Comparison of ENCODE assay signal across 8 mouse cellular contexts in genomic region chr13:94062349-94063111, GRCm38 (mm10). TPM values are rescaled to one million over a fixed set of nuclear protein-coding genes. Genes with fewer than 3 reads are reported as not detected.
DNase-seq lines count a peak whose midpoint lies in the region; ATAC-seq and TF ChIP-seq lines count a peak whose summit lies in the region.

No protein-coding gene starts in this region.

- no peaks in the 10 kb centered on the region for H3K9me3 ChIP-seq in neural tube, embryonic 12.5 days
- no peaks in the 10 kb centered on the region for H3K9me3 ChIP-seq in hindbrain, embryonic 16.5 days (ENCODE audit: control insufficient read depth, low read length)
- no peaks in the 10 kb centered on the region for H3K9me3 ChIP-seq in liver, embryonic 13.5 days (replicated peaks)

- no peak for ATAC-seq in neural tube, embryonic 12.5 days (ENCODE audit: low FRiP score, low read depth)
- 0 out of 2 replicates have a peak, but pooled peaks have one; percentile 38 for ATAC-seq in hindbrain, embryonic 16.5 days
- no peak for ATAC-seq in liver, embryonic 13.5 days (ENCODE audit: low read depth)

- DNase-seq in neural tube, embryonic 10.5 days (ENCODE audit: extremely low spot score, low spot score) = no peak
- DNase-seq in liver, embryonic 13.5 days = no peak
- no peak for DNase-seq in cerebellum, postnatal 4 days (ENCODE audit: low spot score in 2 of 2)
- no peak for DNase-seq in natural killer cell, adult 2 months (ENCODE audit: low spot score in 2 of 2)
- no peak for DNase-seq in thymus, postnatal 10 days (ENCODE audit: low spot score in 2 of 2)

- no peaks in the 10 kb centered on the region for H3K36me3 ChIP-seq in neural tube, embryonic 12.5 days
- H3K36me3 ChIP-seq in hindbrain, embryonic 16.5 days (ENCODE audit: control insufficient read depth, insufficient read depth, low read length) = no peaks in the 10 kb centered on the region
- no peaks in the 10 kb centered on the region for H3K36me3 ChIP-seq in liver, embryonic 13.5 days

- peaks cover 31% of the 10 kb centered on the region for H3K4me1 ChIP-seq in neural tube, embryonic 12.5 days
- peaks cover 42% of the 10 kb centered on the region for H3K4me1 ChIP-seq in bone marrow macrophage, adult 2 months (ENCODE audit: control insufficient read depth, insufficient read depth, low read length)
- H3K4me1 ChIP-seq in hindbrain, embryonic 16.5 days (ENCODE audit: control insufficient read depth, insufficient read depth, low read depth, low read length) = peaks cover 13% of the 10 kb centered on the region
- H3K4me1 ChIP-seq in liver, embryonic 13.5 days (replicated peaks) = peaks cover 28% of the 10 kb centered on the region

- TF ChIP-seq POLR2A in bone marrow macrophage, adult 2 months (IDR thresholded peaks at IDR 0.05; ENCODE audit: borderline replicate concordance, low read depth, low read length) = no peak

- H3K27ac ChIP-seq in neural tube, embryonic 12.5 days = no peak overlapping the region
- H3K27ac ChIP-seq in bone marrow macrophage, adult 2 months (ENCODE audit: insufficient read depth, low read depth, low read length) = peak overlapping the region; percentile 79
- H3K27ac ChIP-seq in hindbrain, embryonic 16.5 days (ENCODE audit: low read depth, low read length) = no peak overlapping the region
- no peak overlapping the region for H3K27ac ChIP-seq in liver, embryonic 13.5 days

- TF ChIP-seq CTCF in bone marrow macrophage, adult 2 months (IDR thresholded peaks at IDR 0.05; ENCODE audit: low read depth, low read length) = no peak

- 15% methylated on average over 21 of the region's 21 CpGs for WGBS in neural tube, embryonic 12.5 days
- 20% methylated on average over 21 of the region's 21 CpGs for WGBS in hindbrain, embryonic 16.5 days
- WGBS in liver, embryonic 13.5 days (ENCODE audit: insufficient replicate concordance) = 13% methylated on average over 21 of the region's 21 CpGs

- H3K4me3 ChIP-seq in neural tube, embryonic 12.5 days = no peak overlapping the region
- H3K4me3 ChIP-seq in bone marrow macrophage, adult 2 months (ENCODE audit: insufficient read depth, low read length) = peak overlapping the region; percentile 29; the same call in 1 of the 2 replicates
- no peak overlapping the region for H3K4me3 ChIP-seq in hindbrain, embryonic 16.5 days (ENCODE audit: low read length)
- H3K4me3 ChIP-seq in liver, embryonic 13.5 days (replicated peaks) = 0 out of 2 replicates have a peak overlapping the region, but pooled peaks have one; percentile 4

- H3K27me3 ChIP-seq in neural tube, embryonic 12.5 days (replicated peaks) = peaks cover 55% of the 10 kb centered on the region
- peaks cover 17% of the 10 kb centered on the region for H3K27me3 ChIP-seq in hindbrain, embryonic 16.5 days (replicated peaks; ENCODE audit: control insufficient read depth, insufficient read depth, low read length)
- H3K27me3 ChIP-seq in liver, embryonic 13.5 days = peaks cover 35% of the 10 kb centered on the region

- H3K4me2 ChIP-seq in neural tube, embryonic 12.5 days (replicated peaks) = peak overlapping the region; percentile 38
- H3K4me2 ChIP-seq in hindbrain, embryonic 16.5 days (ENCODE audit: low read length) = peak overlapping the region; percentile 31
- peak overlapping the region; percentile 54 for H3K4me2 ChIP-seq in liver, embryonic 13.5 days

- no peak overlapping the region for H3K9ac ChIP-seq in neural tube, embryonic 12.5 days
- no peak overlapping the region for H3K9ac ChIP-seq in hindbrain, embryonic 16.5 days (ENCODE audit: low read depth, low read length)
- H3K9ac ChIP-seq in liver, embryonic 13.5 days = no peak overlapping the region

RNA-seq across cellular contexts. Expression of gene Lhfpl2, which starts 4.9 kb away (rescaled TPM):
- polyA plus RNA-seq in neural tube, embryonic 12.5 days (2016; fragmentation: Nextera tagmentation; extraction: Ambion mirVana) = 22.3 and 24.2 TPM in 2 replicates
- polyA plus RNA-seq in bone marrow macrophage, adult 2 months (2012; ENCODE audit: insufficient read depth, insufficient read length, missing spikeins) = 50.4 and 54.7 TPM in 2 replicates
- 21.0 and 21.6 TPM in 2 replicates for polyA plus RNA-seq in hindbrain, embryonic 16.5 days (2015; fragmentation: Nextera tagmentation; extraction: Ambion mirVana)
- 4.8 and 6.0 TPM in 2 replicates for polyA plus RNA-seq in liver, embryonic 13.5 days (2015; fragmentation: Nextera tagmentation; extraction: Ambion mirVana)

Comparison
In these comparisons a context has a peak if more than half of its experiments do, and no peak if none do; other contexts are left out.
1. H3K4me3 ChIP-seq: peak in bone marrow macrophage, adult 2 months (single experiment) and liver, embryonic 13.5 days (single experiment); none in neural tube, embryonic 12.5 days (single experiment) and hindbrain, embryonic 16.5 days (single experiment).
2. Peak in every context shown above with its lines, with median percentiles within 50 percentile points of each other: H3K4me2 ChIP-seq.